Mouse (Mus musculus): Measurements from ENCODE around the gene Arid2.

GRCm38 (mm10) chr15:96283920-96284431, 3.3 kb upstream of the Arid2 start:
- TF ChIP-seq CTCF (IDR thresholded peaks at IDR 0.05; ENCODE audit: extremely low read depth, insufficient read depth, insufficient read length, insufficient replicate concordance) = no peak
- peak; percentile 22; the same call in 1 of the 2 replicates for TF ChIP-seq POLR2A (IDR thresholded peaks at IDR 0.05; ENCODE audit: low read depth, low read length)
